Mouse (Mus musculus) liver, adult 2 months (tissue): Measurements from ENCODE around the gene Adap2.

ENCODE experiments used
- CTCF ChIP-seq: fragments of 200-500 bp; IDR thresholded peaks from 2 replicates; pipeline ENCODE4 v1.5.1; 2011; ENCODE audit warnings: low read depth, low read length, control low read depth
- POLR2A ChIP-seq: fragments of 200-500 bp; IDR thresholded peaks from 2 replicates; pipeline ENCODE4 v1.6.1; 2011; ENCODE audit warnings: low read length, control low read depth; ENCODE audit not compliant: insufficient read depth; ENCODE audit errors: extremely low read depth

DNA sequence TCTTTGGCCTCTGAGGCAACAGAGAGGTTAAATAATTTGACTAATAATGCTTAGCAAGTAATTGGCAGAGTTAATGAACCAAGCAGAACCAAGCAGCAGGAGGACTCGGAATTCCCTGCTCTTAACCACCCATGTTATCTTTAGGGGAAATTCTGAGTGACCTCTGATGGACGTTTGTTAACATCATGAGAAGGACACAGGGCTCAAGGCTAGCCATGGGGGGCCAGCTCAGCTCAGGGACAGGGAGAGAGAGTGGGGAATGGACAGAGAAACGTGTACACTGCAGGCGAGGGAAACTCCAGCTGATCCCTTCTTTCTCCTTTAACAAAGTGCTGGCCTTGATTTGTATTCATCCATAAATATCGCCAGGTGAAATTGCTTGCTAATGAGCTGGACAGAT is 51.0 kb downstream of the Adap2 start:
- TF ChIP-seq POLR2A, result no peak
- TF ChIP-seq CTCF, result no peak
